Mouse (Mus musculus) G1E (cell line): Measurements from ENCODE around the gene Akt2.

Source experiments
- CTCF ChIP-seq: IDR thresholded peaks from 2 replicates; pipeline ENCODE4 v1.5.1; 2012; ENCODE audit warnings: low read depth, low read length, inconsistent platforms, mixed read lengths
- GATA1 ChIP-seq: IDR thresholded peaks from 2 replicates; pipeline ENCODE4 v1.6.1; 2012; ENCODE audit warnings: borderline replicate concordance, low read length, inconsistent platforms, mixed read lengths
- TAL1 ChIP-seq: conservative IDR thresholded peaks from 2 replicates; pipeline ENCODE4 v1.6.1; 2012; ENCODE audit warnings: low read depth, low read length, inconsistent platforms, mixed read lengths

DNA sequence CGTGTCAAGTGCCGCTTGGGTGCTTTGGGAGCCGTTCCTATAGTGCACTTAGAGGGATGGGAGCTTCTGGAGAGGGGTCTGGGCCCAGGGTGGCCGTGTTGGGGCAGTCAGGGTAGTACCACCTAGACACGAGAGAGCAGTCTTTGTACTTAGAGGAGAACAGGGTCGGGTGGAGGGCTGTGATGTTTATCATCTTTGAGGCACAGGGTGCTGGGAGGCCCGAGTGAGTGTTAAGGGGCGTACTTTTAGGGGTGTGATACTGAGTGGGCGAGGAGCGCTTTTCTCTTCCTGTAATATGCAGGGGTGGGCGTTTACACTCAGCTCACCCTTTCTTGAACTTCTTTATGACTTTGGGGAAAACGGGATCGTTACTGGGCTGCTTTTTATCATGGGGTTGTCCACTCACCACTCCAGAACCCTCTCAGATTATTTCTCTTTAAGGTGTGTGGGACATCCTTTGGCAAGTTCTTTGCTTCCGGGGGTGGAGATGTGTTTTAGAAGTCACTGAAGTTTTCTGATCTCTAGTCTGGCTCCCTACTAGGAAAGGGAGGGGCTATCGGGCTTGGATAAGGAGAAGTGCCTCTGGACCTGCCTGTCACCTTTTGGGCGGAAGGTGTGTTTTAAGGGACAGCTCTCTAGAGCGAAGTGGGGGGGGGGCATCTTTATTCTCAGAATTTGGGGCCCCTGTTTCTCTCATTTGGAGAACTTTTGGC, 1.0 kb downstream of the Akt2 start:
- TF ChIP-seq TAL1 (no peak), CTCF (no peak), GATA1 (no peak)
